Mouse (Mus musculus) forebrain, embryonic 14.5 days (tissue): ENCODE results near the gene Rsu1. TPM values are rescaled to one million over a fixed set of nuclear protein-coding genes. Genes with fewer than 3 reads are reported as not detected.

ENCODE experiments used
- ATAC-seq: fragments of 200-750 bp; cut with Nextera tagmentation; 2 replicates; pipeline ENCODE4 v1.8.0; 2017; ENCODE audit warnings: mild to moderate bottlenecking, moderate library complexity
- DNase-seq: peaks from one replicate; pipeline ENCODE4 v3.0.0-alpha.2; 2015; ENCODE audit warnings: low spot score
- H3K27ac ChIP-seq: fragments of 300-500 bp; sonication (generic); 2 replicates; pipeline ENCODE4 v1.5.1; 2014; ENCODE audit warnings: low read depth, mild to moderate bottlenecking, control low read depth, low read length, moderate library complexity
- H3K27me3 ChIP-seq: fragments of 300-500 bp; sonication (generic); replicated peaks from 2 replicates; pipeline ENCODE4 v1.6.1; 2014; ENCODE audit warnings: low read length, control low read depth, mixed read lengths; ENCODE audit not compliant: control insufficient read depth, insufficient read depth
- H3K36me3 ChIP-seq: fragments of 300-500 bp; sonication (generic); 2 replicates; pipeline ENCODE4 v1.6.1; 2014; ENCODE audit warnings: low read length, control low read depth; ENCODE audit not compliant: control insufficient read depth, insufficient read depth
- H3K4me1 ChIP-seq: fragments of 300-500 bp; sonication (generic); 2 replicates; pipeline ENCODE4 v1.6.1; 2014; ENCODE audit warnings: antibody characterized with exemption, low read length, control low read depth; ENCODE audit not compliant: control insufficient read depth, insufficient read depth
- H3K4me2 ChIP-seq: fragments of 300-500 bp; sonication (generic); 2 replicates; pipeline ENCODE4 v1.6.1; 2014; ENCODE audit warnings: mild to moderate bottlenecking, control low read depth, low read length
- H3K4me3 ChIP-seq: fragments of 300-500 bp; sonication (generic); 2 replicates; pipeline ENCODE4 v1.5.1; 2014; ENCODE audit warnings: low read depth, low read length, control low read depth
- H3K9ac ChIP-seq: fragments of 300-500 bp; sonication (generic); 2 replicates; pipeline ENCODE4 v1.6.1; 2014; ENCODE audit warnings: mild to moderate bottlenecking, low read length, control low read depth, moderate library complexity
- H3K9me3 ChIP-seq: fragments of 300-500 bp; sonication (generic); replicated peaks from 2 replicates; pipeline ENCODE4 v1.6.1; 2016; ENCODE audit warnings: low read length, control low read depth, mixed read lengths; ENCODE audit not compliant: control insufficient read depth
- WGBS: fragments of 180-500 bp; shearing (Covaris S2); extraction: QIAGEN DNeasy Blood & Tissue Kit; methylation state at CpG from one replicate; pipeline ENCODE4 v1.1.7; 2014; 5-methylcytosine and 5-hydroxymethylcytosine counted together
- polyA plus RNA-seq: library from polyadenylated mRNA; unstranded; fragments of >200 nt; fragmentation: Nextera tagmentation; extraction: Ambion mirVana; gene quantifications from 2 replicates; pipeline ENCODE4 v1.2.1, GENCODE M21; 2014

The Rsu1 gene
- polyA plus RNA-seq, 1 experiment from 2014 or later = 57.2 TPM

DNA sequence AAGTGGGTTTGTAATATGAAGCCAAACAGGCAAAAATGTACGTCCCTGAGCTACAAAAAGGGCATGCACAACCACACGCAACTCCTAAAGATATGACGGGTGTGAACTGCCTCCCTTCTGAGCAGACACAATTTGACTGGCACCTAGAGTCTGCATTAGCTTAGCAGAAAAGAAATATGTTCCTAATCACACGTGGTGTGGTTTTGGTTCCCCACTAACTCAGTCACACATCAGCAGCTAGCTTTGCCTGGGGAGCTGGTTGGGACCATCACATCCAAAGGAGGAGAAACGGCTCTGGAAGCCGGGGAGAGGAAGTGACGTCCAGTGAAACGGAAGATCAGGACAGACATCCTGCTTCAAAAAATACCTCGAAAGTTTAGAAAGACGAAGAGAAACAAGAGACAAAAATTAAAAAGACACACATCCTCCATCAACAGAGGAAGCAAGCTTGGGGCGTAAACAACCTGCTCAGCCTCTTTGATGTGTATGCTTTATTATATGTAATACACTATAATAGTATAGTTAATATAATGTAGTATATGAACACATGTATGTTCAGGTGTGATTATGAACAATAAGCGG, 37.9 kb downstream of the Rsu1 start:
- Histone ChIP-seq H3K9ac (no peak overlapping the region), H3K4me2 (no peak overlapping the region), H3K27me3 (no peaks in the 10 kb centered on the region), H3K36me3 (no peaks in the 10 kb centered on the region), H3K27ac (no peak overlapping the region), H3K4me3 (no peak overlapping the region), H3K9me3 (no peaks in the 10 kb centered on the region), H3K4me1 (no peaks in the 10 kb centered on the region)
- ATAC-seq (no peak), DNase-seq (no peak)
- 87% methylated on average over 12 of the region's 12 CpGs for WGBS

GRCm38 (mm10) chr2:13232305-13232704, 38.9 kb downstream of the Rsu1 start:
- Histone ChIP-seq H3K9me3 (no peaks in the 10 kb centered on the region), H3K4me2 (no peak overlapping the region), H3K36me3 (no peaks in the 10 kb centered on the region), H3K4me3 (no peak overlapping the region), H3K9ac (no peak overlapping the region), H3K27ac (no peak overlapping the region), H3K27me3 (no peaks in the 10 kb centered on the region), H3K4me1 (no peaks in the 10 kb centered on the region)
- DNase-seq (no peak), ATAC-seq (no peak)
- WGBS = 83% methylated on average over 6 of the region's 6 CpGs

DNA sequence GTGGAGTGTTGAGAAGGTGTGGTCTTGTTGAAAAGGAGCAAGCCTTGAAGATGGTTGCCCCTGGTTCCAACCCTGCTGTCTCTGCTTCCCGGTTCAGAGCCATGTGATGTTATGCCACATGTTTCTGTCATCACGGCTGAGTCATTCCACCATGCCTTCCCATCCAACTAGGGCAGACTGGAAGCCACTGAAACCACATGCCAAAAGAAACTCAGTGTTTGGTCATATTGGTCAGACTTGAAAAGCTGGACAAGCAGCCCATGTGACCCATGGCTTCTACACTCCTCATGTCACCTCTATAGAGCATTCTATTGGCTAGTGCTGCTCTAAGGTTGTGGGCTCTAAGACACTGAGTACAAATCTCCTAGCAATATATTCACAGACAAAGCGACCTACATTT, 41.5 kb downstream of the Rsu1 start:
- H3K4me3 ChIP-seq = no peak overlapping the region
- H3K27ac ChIP-seq = no peak overlapping the region
- no peak for ATAC-seq
- no peak for DNase-seq
- H3K9ac ChIP-seq = no peak overlapping the region
- H3K4me1 ChIP-seq = no peaks in the 10 kb centered on the region
- no peak overlapping the region for H3K4me2 ChIP-seq
- H3K9me3 ChIP-seq = no peaks in the 10 kb centered on the region
- WGBS = 95% methylated on average over 3 of the region's 3 CpGs
- no peaks in the 10 kb centered on the region for H3K36me3 ChIP-seq
- no peaks in the 10 kb centered on the region for H3K27me3 ChIP-seq

GRCm38 (mm10) chr2:13226031-13226430, 45.2 kb downstream of the Rsu1 start:
- H3K27ac ChIP-seq = no peak overlapping the region
- no peak overlapping the region for H3K4me3 ChIP-seq
- ATAC-seq = no peak
- WGBS = 87% methylated on average over 4 of the region's 4 CpGs
- no peak overlapping the region for H3K4me2 ChIP-seq
- H3K9ac ChIP-seq = no peak overlapping the region
- no peak for DNase-seq
- no peaks in the 10 kb centered on the region for H3K9me3 ChIP-seq
- H3K27me3 ChIP-seq = no peaks in the 10 kb centered on the region
- H3K36me3 ChIP-seq = no peaks in the 10 kb centered on the region
- no peaks in the 10 kb centered on the region for H3K4me1 ChIP-seq

GRCm38 (mm10) chr2:13224546-13224945, 46.7 kb downstream of the Rsu1 start:
- Histone ChIP-seq H3K27ac (no peak overlapping the region), H3K36me3 (no peaks in the 10 kb centered on the region), H3K4me3 (no peak overlapping the region), H3K9me3 (no peaks in the 10 kb centered on the region), H3K4me2 (no peak overlapping the region), H3K4me1 (no peaks in the 10 kb centered on the region), H3K9ac (no peak overlapping the region), H3K27me3 (no peaks in the 10 kb centered on the region)
- WGBS = 92% methylated on average over 3 of the region's 3 CpGs
- DNase-seq (no peak), ATAC-seq (no peak)

- H3K9me3 ChIP-seq = no peaks in the 10 kb centered on the region
- no peaks in the 10 kb centered on the region for H3K4me1 ChIP-seq
- no peak overlapping the region for H3K9ac ChIP-seq
- H3K4me3 ChIP-seq = no peak overlapping the region
- no peak overlapping the region for H3K27ac ChIP-seq
- no peaks in the 10 kb centered on the region for H3K36me3 ChIP-seq
- DNase-seq (no peak), ATAC-seq (no peak)
- H3K4me2 ChIP-seq = no peak overlapping the region
- WGBS = 84% methylated on average over 4 of the region's 4 CpGs
- H3K27me3 ChIP-seq = no peaks in the 10 kb centered on the region
These were observed 47.8 kb downstream of the Rsu1 start for GRCm38 (mm10) chr2:13223451-13223850.

- ATAC-seq (no peak), DNase-seq (no peak)
- Histone ChIP-seq H3K4me3 (no peak overlapping the region), H3K36me3 (no peaks in the 10 kb centered on the region), H3K27me3 (no peaks in the 10 kb centered on the region), H3K4me1 (no peaks in the 10 kb centered on the region), H3K9me3 (no peaks in the 10 kb centered on the region), H3K27ac (no peak overlapping the region), H3K9ac (no peak overlapping the region), H3K4me2 (no peak overlapping the region)
- 81% methylated on average over 2 of the region's 2 CpGs for WGBS
These were observed 51.1 kb downstream of the Rsu1 start for GRCm38 (mm10) chr2:13220141-13220540.

GRCm38 (mm10) chr2:13218112-13218511, 53.1 kb downstream of the Rsu1 start:
- Histone ChIP-seq H3K9me3 (no peaks in the 10 kb centered on the region), H3K4me1 (no peaks in the 10 kb centered on the region), H3K27ac (no peak overlapping the region), H3K9ac (no peak overlapping the region), H3K36me3 (no peaks in the 10 kb centered on the region), H3K4me3 (no peak overlapping the region), H3K27me3 (no peaks in the 10 kb centered on the region), H3K4me2 (no peak overlapping the region)
- ATAC-seq = no peak
- WGBS = 86% methylated on average over 6 of the region's 6 CpGs
- DNase-seq = no peak

GRCm38 (mm10) chr2:13206825-13207224, 64.4 kb downstream of the Rsu1 start:
- DNase-seq = no peak
- no peaks in the 10 kb centered on the region for H3K4me1 ChIP-seq
- H3K27me3 ChIP-seq = no peaks in the 10 kb centered on the region
- no peaks in the 10 kb centered on the region for H3K36me3 ChIP-seq
- no peak overlapping the region for H3K4me3 ChIP-seq
- no peak for ATAC-seq
- H3K9ac ChIP-seq = no peak overlapping the region
- 94% methylated on average over 2 of the region's 2 CpGs for WGBS
- H3K9me3 ChIP-seq = no peaks in the 10 kb centered on the region
- H3K4me2 ChIP-seq = no peak overlapping the region
- H3K27ac ChIP-seq = no peak overlapping the region
